In the genomic region with DNA sequence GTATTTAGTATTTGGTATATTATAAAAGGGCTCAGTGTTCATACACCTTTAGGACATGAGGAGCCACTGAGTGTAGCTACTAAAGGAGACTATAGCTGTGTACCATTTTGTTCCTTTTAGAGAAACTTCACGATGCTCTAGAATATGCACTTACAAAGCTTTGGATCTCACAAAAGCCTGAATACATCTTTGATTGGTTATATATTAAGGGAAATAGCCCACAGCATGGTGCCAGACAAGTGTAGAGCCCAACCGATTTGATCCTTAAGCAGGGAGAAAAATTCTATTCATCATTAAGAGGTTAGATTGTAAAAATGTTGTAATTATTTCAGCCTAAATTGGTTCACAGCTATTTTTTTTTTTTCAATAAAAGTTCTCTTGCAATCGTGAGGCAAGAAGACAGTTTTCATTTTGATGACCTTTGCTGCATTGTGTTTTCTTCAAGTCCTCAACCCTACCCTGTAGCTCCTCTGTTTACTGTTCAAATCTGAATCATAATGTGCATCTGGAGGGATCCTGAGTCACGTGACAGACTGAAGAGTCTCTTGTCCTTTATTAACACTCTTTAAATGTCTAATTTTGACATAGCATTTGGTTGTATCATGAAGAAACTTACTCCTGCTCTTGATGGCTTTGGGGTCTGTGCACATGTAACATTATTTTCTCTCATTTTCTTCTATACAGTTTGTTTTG, we compare ENCODE assay signal across 20 mouse cellular contexts. TPM values are rescaled to one million over a fixed set of nuclear protein-coding genes. Genes with fewer than 3 reads are reported as not detected.
A peak's percentile ranks its signal among the peaks of the same experiment; 100 is the strongest.
DNase-seq lines count a peak whose midpoint lies in the region; ATAC-seq lines count a peak whose summit lies in the region.
"Had no signal": no experiment of that assay in that cellular context is flagged by ENCODE, and none has a peak within 500 bp of the region (broad histone marks: within the 10 kb centered on the region; RNA-seq: fewer than 3 reads in every experiment).

No protein-coding gene starts in this region.

- H3K9ac ChIP-seq in midbrain, embryonic 11.5 days (ENCODE audit: low read length) = no peak overlapping the region
- H3K9ac ChIP-seq in forebrain, embryonic 11.5 days (ENCODE audit: low read length) = no peak overlapping the region
- no peak overlapping the region for H3K9ac ChIP-seq in hindbrain, embryonic 13.5 days
- H3K9ac ChIP-seq: intestine, embryonic 15.5 days had no signal

- no peak for DNase-seq in midbrain, embryonic 10.5 days (ENCODE audit: low spot score)
- DNase-seq in midbrain, embryonic 11.5 days (ENCODE audit: low spot score, missing footprints) = no peak
- no peak for DNase-seq in forebrain, embryonic 11.5 days (ENCODE audit: low spot score)
- peak; percentile 16 for DNase-seq in retina, postnatal 1 day
- DNase-seq in cerebellum, postnatal 14 days = no peak
- DNase-seq in urinary bladder, adult 2 months (ENCODE audit: low spot score) = no peak
- DNase-seq: cerebellum, adult 11 months; gastrocnemius, postnatal 36 days; heart, postnatal 36 days; lung, adult 2 months; lung, postnatal 4 days; right cerebral cortex, adult 18-20 months; thymus, adult 2 months had no signal

- H3K4me3 ChIP-seq in midbrain, embryonic 10.5 days = no peak overlapping the region
- H3K4me3 ChIP-seq in midbrain, embryonic 11.5 days (ENCODE audit: low read depth, low read length) = no peak overlapping the region
- H3K4me3 ChIP-seq in forebrain, embryonic 11.5 days (ENCODE audit: low read depth, low read length) = no peak overlapping the region
- H3K4me3 ChIP-seq in hindbrain, embryonic 13.5 days = no peak overlapping the region
- H3K4me3 ChIP-seq: erythroblast, embryonic 14.5 days; intestine, embryonic 15.5 days; limb, embryonic 10.5 days had no signal

- peak overlapping the region; percentile 47 for H3K27ac ChIP-seq in midbrain, embryonic 10.5 days (replicated peaks)
- no peak overlapping the region for H3K27ac ChIP-seq in midbrain, embryonic 11.5 days (ENCODE audit: low read depth, low read length)
- 0 out of 2 replicates have a peak overlapping the region, but pooled peaks have one; percentile 26 for H3K27ac ChIP-seq in forebrain, embryonic 11.5 days (ENCODE audit: low read depth, low read length)
- H3K27ac ChIP-seq in hindbrain, embryonic 13.5 days = peak overlapping the region; percentile 66
- H3K27ac ChIP-seq: intestine, embryonic 15.5 days; limb, embryonic 10.5 days had no signal

- H3K36me3 ChIP-seq in midbrain, embryonic 10.5 days = no peaks in the 10 kb centered on the region
- H3K36me3 ChIP-seq in midbrain, embryonic 11.5 days (ENCODE audit: control insufficient read depth, insufficient read depth, low read length) = no peaks in the 10 kb centered on the region
- no peaks in the 10 kb centered on the region for H3K36me3 ChIP-seq in forebrain, embryonic 11.5 days (ENCODE audit: control insufficient read depth, insufficient read depth, low read length)
- no peaks in the 10 kb centered on the region for H3K36me3 ChIP-seq in hindbrain, embryonic 13.5 days
- H3K36me3 ChIP-seq: intestine, embryonic 15.5 days; limb, embryonic 10.5 days had no signal

- no peak overlapping the region for H3K4me2 ChIP-seq in midbrain, embryonic 11.5 days
- no peak overlapping the region for H3K4me2 ChIP-seq in forebrain, embryonic 11.5 days (ENCODE audit: low read depth, low read length, severe bottlenecking)
- no peak overlapping the region for H3K4me2 ChIP-seq in hindbrain, embryonic 13.5 days
- H3K4me2 ChIP-seq: intestine, embryonic 15.5 days; liver, embryonic 11.5 days had no signal

- WGBS in midbrain, embryonic 10.5 days = 62% methylated on average over 4 of the region's 4 CpGs
- WGBS in midbrain, embryonic 11.5 days = 54% methylated on average over 4 of the region's 4 CpGs
- 27% methylated on average over 4 of the region's 4 CpGs for WGBS in forebrain, embryonic 11.5 days
- 33% methylated on average over 4 of the region's 4 CpGs for WGBS in hindbrain, embryonic 13.5 days

- ATAC-seq in midbrain, embryonic 11.5 days (ENCODE audit: low FRiP score) = no peak
- peak; percentile 58; the same call in 1 of the 2 replicates for ATAC-seq in forebrain, embryonic 11.5 days (replicated peaks; ENCODE audit: low FRiP score)
- no peak for ATAC-seq in hindbrain, embryonic 13.5 days (ENCODE audit: low FRiP score)
- ATAC-seq in megakaryocyte-erythroid progenitor cell, adult 5-6 weeks (replicated peaks; ENCODE audit: low FRiP score, low TSS enrichment, poor library complexity, severe bottlenecking) = no peak
- ATAC-seq: intestine, embryonic 15.5 days; Patski had no signal

- no peaks in the 10 kb centered on the region for H3K9me3 ChIP-seq in midbrain, embryonic 10.5 days (replicated peaks)
- no peaks in the 10 kb centered on the region for H3K9me3 ChIP-seq in midbrain, embryonic 11.5 days (ENCODE audit: control insufficient read depth, low read length)
- H3K9me3 ChIP-seq in forebrain, embryonic 11.5 days (ENCODE audit: control insufficient read depth, low read length) = no peaks in the 10 kb centered on the region
- H3K9me3 ChIP-seq in hindbrain, embryonic 13.5 days = no peaks in the 10 kb centered on the region
- H3K9me3 ChIP-seq: intestine, embryonic 15.5 days; limb, embryonic 10.5 days had no signal

- no peaks in the 10 kb centered on the region for H3K27me3 ChIP-seq in midbrain, embryonic 10.5 days (ENCODE audit: low read depth, poor library complexity, severe bottlenecking)
- H3K27me3 ChIP-seq in midbrain, embryonic 11.5 days (ENCODE audit: control insufficient read depth, insufficient read depth, low read length) = no peaks in the 10 kb centered on the region
- H3K27me3 ChIP-seq in forebrain, embryonic 11.5 days (ENCODE audit: control insufficient read depth, insufficient read depth, low read length) = no peaks in the 10 kb centered on the region
- no peaks in the 10 kb centered on the region for H3K27me3 ChIP-seq in hindbrain, embryonic 13.5 days
- H3K27me3 ChIP-seq: intestine, embryonic 15.5 days had no signal

- peaks cover 16% of the 10 kb centered on the region for H3K4me1 ChIP-seq in midbrain, embryonic 10.5 days
- H3K4me1 ChIP-seq in midbrain, embryonic 11.5 days (ENCODE audit: control insufficient read depth, insufficient read depth, low read length) = peaks cover 6% of the 10 kb centered on the region
- H3K4me1 ChIP-seq in forebrain, embryonic 11.5 days (replicated peaks; ENCODE audit: control insufficient read depth, insufficient read depth, low read length) = no peaks in the 10 kb centered on the region; the same call in 1 of the 2 replicates
- peaks cover 13% of the 10 kb centered on the region for H3K4me1 ChIP-seq in hindbrain, embryonic 13.5 days (replicated peaks)
- H3K4me1 ChIP-seq: intestine, embryonic 15.5 days; limb, embryonic 10.5 days had no signal

RNA-seq across cellular contexts. Expression of a gene that starts 33.5 kb away (rescaled TPM):
- polyA plus RNA-seq in midbrain, embryonic 10.5 days (2016; fragmentation: Nextera tagmentation; extraction: Ambion mirVana) = 5.7 and 7.4 TPM in 2 replicates
- polyA plus RNA-seq in midbrain, embryonic 11.5 days (2014; fragmentation: Nextera tagmentation; extraction: Ambion mirVana) = 8.7 and 10.1 TPM in 2 replicates
- polyA plus RNA-seq in forebrain, embryonic 11.5 days (2014; fragmentation: Nextera tagmentation; extraction: Ambion mirVana) = 10.9 and 12.4 TPM in 2 replicates
- 8.5 and 8.9 TPM in 2 replicates for polyA plus RNA-seq in hindbrain, embryonic 13.5 days (2015; fragmentation: Nextera tagmentation; extraction: Ambion mirVana)
- 0.20 TPM in 1 of 2 replicates, not detected in the other for total RNA-seq in megakaryocyte-erythroid progenitor cell, adult 5-6 weeks (2014; fragmentation: Nextera tagmentation)
- total RNA-seq in megakaryocyte-erythroid progenitor cell, adult 5-6 weeks (2017) = not detected in 2 replicates
- polyA plus RNA-seq in urinary bladder, adult 2 months (2012; rRNA removed) = 1.2 and 1.3 TPM in 2 replicates
- polyA plus RNA-seq: erythroblast, embryonic 14.5 days had no signal
